Mouse (Mus musculus) embryonic facial prominence, embryonic 15.5 days (tissue): ENCODE data around the gene Rnf8. TPM values are rescaled to one million over a fixed set of nuclear protein-coding genes. Genes with fewer than 3 reads are reported as not detected.

Source experiments
- ATAC-seq: fragments of 200-750 bp; cut with Nextera tagmentation; 2 replicates; pipeline ENCODE4 v1.8.0; 2017; ENCODE audit warnings: low read depth, moderate TSS enrichment; ENCODE audit not compliant: insufficient number of reproducible peaks, low FRiP score, low TSS enrichment
- H3K27ac ChIP-seq: fragments of 300-500 bp; sonication (generic); replicated peaks from 2 replicates; pipeline ENCODE4 v1.5.1; 2015; ENCODE audit warnings: mild to moderate bottlenecking, inconsistent platforms
- H3K27me3 ChIP-seq: fragments of 300-500 bp; sonication (generic); 2 replicates; pipeline ENCODE4 v1.6.1; 2015; ENCODE audit warnings: inconsistent platforms
- H3K36me3 ChIP-seq: fragments of 300-500 bp; sonication (generic); 2 replicates; pipeline ENCODE4 v1.6.1; 2015; ENCODE audit warnings: mild to moderate bottlenecking, inconsistent platforms
- H3K4me1 ChIP-seq: fragments of 300-500 bp; sonication (generic); 2 replicates; pipeline ENCODE4 v1.6.1; 2015; ENCODE audit warnings: inconsistent platforms
- H3K4me2 ChIP-seq: fragments of 300-500 bp; sonication (generic); replicated peaks from 2 replicates; pipeline ENCODE4 v1.6.1; 2015; ENCODE audit warnings: mild to moderate bottlenecking, inconsistent platforms
- H3K4me3 ChIP-seq: fragments of 300-500 bp; sonication (generic); replicated peaks from 2 replicates; pipeline ENCODE4 v1.5.1; 2015; ENCODE audit warnings: mild to moderate bottlenecking, inconsistent platforms
- H3K9ac ChIP-seq: fragments of 300-500 bp; sonication (generic); 2 replicates; pipeline ENCODE4 v1.6.1; 2015; ENCODE audit warnings: inconsistent platforms
- H3K9me3 ChIP-seq: fragments of 300-500 bp; sonication (generic); replicated peaks from 2 replicates; pipeline ENCODE4 v1.6.1; 2016; ENCODE audit warnings: inconsistent platforms
- WGBS: fragments of 180-500 bp; shearing (Covaris S2); methylation state at CpG from one replicate; pipeline ENCODE4 v1.1.7; 2015; 5-methylcytosine and 5-hydroxymethylcytosine counted together
- polyA plus RNA-seq: library from polyadenylated mRNA; unstranded; fragments of >200 nt; fragmentation: Nextera tagmentation; extraction: Ambion mirVana; gene quantifications from 2 replicates; pipeline ENCODE4 v1.2.1, GENCODE M21; 2015

Rnf8 gene
- polyA plus RNA-seq, 1 experiment from 2014 or later = 84.7 TPM

DNA sequence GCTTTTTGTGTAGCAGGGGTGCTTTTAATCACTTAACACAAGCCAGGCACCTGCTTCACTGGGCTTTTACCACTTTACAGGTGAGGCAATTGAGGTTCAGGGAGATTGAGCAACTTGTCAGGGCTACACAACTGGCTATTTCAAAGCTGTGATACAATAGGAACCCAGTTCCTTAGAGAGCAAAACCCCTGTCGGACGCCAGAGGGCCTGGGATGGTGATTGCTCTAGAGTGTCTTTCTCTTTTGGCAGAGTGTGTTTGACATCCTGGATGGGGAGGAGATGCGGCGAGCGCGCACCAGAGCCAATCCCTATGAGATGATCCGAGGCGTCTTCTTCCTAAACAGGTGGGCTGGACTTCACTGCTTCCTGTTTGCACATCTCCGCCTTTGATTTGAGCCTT, 67.1 kb downstream of the Rnf8 start:
- no peak for ATAC-seq
- no peak overlapping the region for H3K27ac ChIP-seq
- H3K4me2 ChIP-seq = no peak overlapping the region
- WGBS = 94% methylated on average over 9 of the region's 9 CpGs
- peaks cover 90% of the 10 kb centered on the region for H3K36me3 ChIP-seq
- H3K27me3 ChIP-seq = no peaks in the 10 kb centered on the region
- H3K4me3 ChIP-seq = no peak overlapping the region
- no peaks in the 10 kb centered on the region for H3K4me1 ChIP-seq
- H3K9me3 ChIP-seq = no peaks in the 10 kb centered on the region
- no peak overlapping the region for H3K9ac ChIP-seq

DNA sequence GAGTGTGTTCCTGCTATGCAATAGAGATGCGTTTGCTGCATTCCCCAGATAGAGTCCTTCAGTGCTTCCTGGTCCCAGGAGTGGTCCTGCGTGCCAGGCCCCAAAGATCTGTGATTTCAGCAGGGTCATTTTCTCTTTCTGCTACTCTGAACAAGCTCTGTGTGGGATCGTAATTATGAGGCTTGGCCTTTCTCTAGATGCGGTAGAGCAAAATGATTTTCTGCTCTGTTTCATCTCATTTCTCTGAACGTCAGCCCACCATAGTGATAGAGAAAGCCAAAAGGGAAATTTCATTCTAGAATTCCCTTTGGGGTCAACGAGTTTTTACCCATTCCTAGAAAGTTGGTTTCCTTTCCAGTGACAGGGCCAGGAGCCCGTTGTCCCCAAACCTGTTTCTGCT, 67.7 kb downstream of the Rnf8 start:
- H3K27me3 ChIP-seq = no peaks in the 10 kb centered on the region
- H3K4me2 ChIP-seq = no peak overlapping the region
- H3K9ac ChIP-seq = no peak overlapping the region
- H3K4me3 ChIP-seq = no peak overlapping the region
- H3K4me1 ChIP-seq = no peaks in the 10 kb centered on the region
- 78% methylated on average over 7 of the region's 7 CpGs for WGBS
- H3K36me3 ChIP-seq = peaks cover 88% of the 10 kb centered on the region
- no peak for ATAC-seq
- H3K27ac ChIP-seq = no peak overlapping the region
- H3K9me3 ChIP-seq = no peaks in the 10 kb centered on the region

DNA sequence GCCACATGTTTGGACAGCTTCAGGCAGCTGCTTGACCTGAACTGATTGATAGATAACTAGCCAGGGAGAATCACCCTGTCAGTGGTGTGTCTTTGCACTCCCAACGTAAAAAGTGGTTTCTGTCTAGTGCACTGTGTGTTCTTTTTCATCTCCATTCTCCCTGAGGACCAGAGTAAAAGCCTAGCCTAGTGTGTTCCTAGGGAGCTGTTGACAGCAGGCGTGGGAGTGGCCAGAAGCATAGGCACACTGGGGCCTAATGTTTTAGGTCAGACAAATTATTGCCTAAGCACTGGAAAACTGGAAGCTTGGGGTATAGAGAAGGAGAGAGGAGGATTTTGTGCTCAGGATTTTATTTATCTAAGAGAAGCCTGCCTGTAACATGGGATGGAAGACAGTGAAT, 68.5 kb downstream of the Rnf8 start:
- WGBS = 66% methylated on average over 2 of the region's 2 CpGs
- Histone ChIP-seq H3K4me3 (no peak overlapping the region), H3K36me3 (peaks cover 88% of the 10 kb centered on the region), H3K27me3 (no peaks in the 10 kb centered on the region), H3K4me2 (no peak overlapping the region), H3K4me1 (no peaks in the 10 kb centered on the region), H3K27ac (no peak overlapping the region), H3K9ac (no peak overlapping the region), H3K9me3 (no peaks in the 10 kb centered on the region)
- ATAC-seq = no peak

DNA sequence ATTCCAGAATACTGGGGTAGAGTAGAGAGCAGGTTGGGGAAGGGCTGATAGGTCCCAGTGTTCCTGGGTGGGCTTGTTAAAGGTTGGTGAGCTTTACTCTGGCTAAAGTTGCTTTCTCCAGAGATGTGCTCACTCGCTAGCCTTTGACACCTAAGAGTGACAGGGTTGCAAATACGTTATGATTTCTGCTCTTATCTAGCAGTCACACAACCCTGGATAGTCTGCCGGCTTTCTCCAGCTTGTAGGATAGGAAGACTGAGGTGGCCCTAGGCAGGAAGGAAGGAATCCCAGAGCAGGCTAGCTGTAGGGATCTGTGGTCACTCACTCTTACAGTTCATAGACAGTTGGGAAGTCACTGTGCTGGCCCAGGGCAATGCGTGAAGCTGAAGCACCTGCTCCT, 69.7 kb downstream of the Rnf8 start:
- Histone ChIP-seq H3K9me3 (no peaks in the 10 kb centered on the region), H3K9ac (no peak overlapping the region), H3K4me3 (no peak overlapping the region), H3K27me3 (no peaks in the 10 kb centered on the region), H3K4me2 (no peak overlapping the region), H3K4me1 (no peaks in the 10 kb centered on the region), H3K27ac (no peak overlapping the region), H3K36me3 (peaks cover 82% of the 10 kb centered on the region)
- 96% methylated on average over 4 of the region's 4 CpGs for WGBS
- no peak for ATAC-seq

DNA sequence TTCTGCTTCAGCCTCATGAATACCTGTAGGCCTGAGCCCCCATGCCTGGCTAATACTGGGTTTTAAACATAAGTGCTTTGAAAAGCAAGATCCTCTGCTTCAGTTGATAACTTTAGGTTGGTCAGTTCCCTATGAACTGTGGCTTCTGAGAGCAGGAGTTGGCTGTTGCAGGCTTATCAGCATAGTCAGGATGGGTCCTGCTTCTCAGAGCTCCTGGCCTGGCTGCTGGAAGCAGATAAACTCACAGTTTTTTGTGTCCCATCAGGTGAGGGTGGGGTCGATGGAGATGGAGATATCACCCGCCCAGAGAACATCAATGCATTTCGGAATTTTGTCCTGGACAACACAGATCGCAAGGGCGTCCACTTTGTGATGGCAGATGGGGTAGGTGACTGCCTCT, 72.2 kb downstream of the Rnf8 start:
- Histone ChIP-seq H3K36me3 (peaks cover 87% of the 10 kb centered on the region), H3K4me3 (no peak overlapping the region), H3K9ac (no peak overlapping the region), H3K9me3 (no peaks in the 10 kb centered on the region), H3K4me2 (no peak overlapping the region), H3K27ac (no peak overlapping the region), H3K4me1 (no peaks in the 10 kb centered on the region), H3K27me3 (no peaks in the 10 kb centered on the region)
- 91% methylated on average over 5 of the region's 5 CpGs for WGBS
- no peak for ATAC-seq

DNA sequence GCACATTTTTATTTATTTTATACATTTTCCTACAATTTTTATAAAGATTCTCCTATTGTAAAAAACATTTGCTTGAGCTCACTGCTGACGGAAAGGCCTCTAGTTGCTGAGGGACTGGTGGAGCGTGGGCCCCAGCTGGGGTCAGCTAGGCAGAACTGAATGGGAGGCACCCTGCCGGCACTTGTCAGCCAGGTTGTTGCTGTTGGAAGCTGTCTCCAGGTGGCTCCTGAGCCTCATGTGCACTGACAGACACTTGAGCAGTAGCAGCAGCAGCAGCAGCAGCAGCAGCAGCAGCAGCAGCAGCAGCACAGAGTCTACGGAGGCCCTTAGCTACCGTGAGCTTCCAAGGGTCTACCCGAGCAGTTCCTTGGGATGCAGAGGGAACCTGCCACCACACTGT, 72.8 kb downstream of the Rnf8 start:
- no peak for ATAC-seq
- Histone ChIP-seq H3K27ac (no peak overlapping the region), H3K4me2 (no peak overlapping the region), H3K4me1 (no peaks in the 10 kb centered on the region), H3K9me3 (no peaks in the 10 kb centered on the region), H3K36me3 (peaks cover 83% of the 10 kb centered on the region), H3K27me3 (no peaks in the 10 kb centered on the region), H3K9ac (no peak overlapping the region), H3K4me3 (no peak overlapping the region)
- 82% methylated on average over 6 of the region's 6 CpGs for WGBS

DNA sequence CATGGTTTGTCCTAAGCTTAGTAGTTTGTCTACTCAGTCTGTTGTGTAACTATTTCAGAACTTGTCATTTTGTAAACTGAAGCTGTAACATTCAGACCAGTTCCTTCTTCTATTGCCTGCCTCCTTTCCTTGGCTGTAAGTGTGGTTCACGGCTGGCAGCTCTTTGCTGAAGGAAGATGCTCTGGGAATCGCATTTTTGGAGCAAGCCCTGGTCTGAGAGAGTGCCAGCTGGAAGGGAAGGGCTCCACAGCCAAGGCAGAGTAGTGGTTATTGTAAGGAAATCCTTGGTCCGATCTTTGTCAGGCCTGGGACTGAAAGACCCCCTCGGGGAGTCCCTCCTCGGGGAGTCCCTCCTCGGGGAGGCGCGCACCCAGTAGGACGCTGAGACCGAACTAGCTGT, 74.0 kb downstream of the Rnf8 start:
- Histone ChIP-seq H3K9me3 (no peaks in the 10 kb centered on the region), H3K36me3 (peaks cover 77% of the 10 kb centered on the region), H3K27ac (no peak overlapping the region), H3K9ac (no peak overlapping the region), H3K4me3 (no peak overlapping the region), H3K27me3 (no peaks in the 10 kb centered on the region), H3K4me1 (no peaks in the 10 kb centered on the region), H3K4me2 (no peak overlapping the region)
- 92% methylated on average over 10 of the region's 10 CpGs for WGBS
- no peak for ATAC-seq

DNA sequence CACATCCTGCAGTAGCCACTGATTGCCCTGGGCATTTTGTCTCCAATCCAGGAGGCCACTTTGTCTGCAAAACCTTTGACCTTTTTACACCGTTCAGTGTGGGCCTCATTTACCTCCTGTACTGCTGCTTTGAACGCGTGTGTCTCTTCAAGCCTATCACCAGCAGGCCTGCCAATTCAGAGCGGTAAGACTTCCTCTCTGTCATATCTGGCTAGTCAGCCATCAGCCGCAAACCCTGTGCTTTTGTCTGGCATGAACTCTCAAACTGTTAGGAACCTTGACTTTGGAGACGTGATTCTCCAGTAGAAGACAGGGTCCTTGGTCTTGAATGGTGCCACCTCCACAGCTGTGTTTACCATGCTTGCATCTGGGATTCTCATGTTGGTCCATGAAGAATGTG, 75.7 kb downstream of the Rnf8 start:
- Histone ChIP-seq H3K4me3 (no peak overlapping the region), H3K36me3 (peaks cover 78% of the 10 kb centered on the region), H3K27me3 (no peaks in the 10 kb centered on the region), H3K4me1 (no peaks in the 10 kb centered on the region), H3K9me3 (no peaks in the 10 kb centered on the region), H3K27ac (no peak overlapping the region), H3K9ac (no peak overlapping the region), H3K4me2 (no peak overlapping the region)
- no peak for ATAC-seq
- WGBS = 78% methylated on average over 6 of the region's 6 CpGs

DNA sequence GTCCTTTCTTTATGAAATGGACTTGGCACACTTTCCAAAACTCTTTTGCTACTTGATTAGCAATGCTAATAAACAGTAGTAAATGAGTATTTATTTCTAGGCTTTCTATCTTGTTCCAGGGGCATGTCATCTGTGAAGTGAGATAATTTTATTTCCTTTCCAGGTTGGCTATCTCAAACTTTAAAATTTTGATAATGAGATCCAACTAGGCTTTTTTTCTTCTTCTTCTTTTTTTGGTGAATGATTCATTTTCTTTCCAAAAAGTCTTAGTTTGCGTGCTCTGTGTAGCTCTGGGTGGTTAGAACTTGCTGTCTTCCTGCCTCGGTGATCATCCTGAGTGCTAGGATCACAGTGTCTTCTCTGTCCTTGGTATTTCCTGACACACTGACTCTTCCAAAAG, 78.2 kb downstream of the Rnf8 start:
- H3K4me1 ChIP-seq = no peaks in the 10 kb centered on the region
- H3K9me3 ChIP-seq = no peaks in the 10 kb centered on the region
- WGBS = 93% methylated on average over 2 of the region's 2 CpGs
- H3K4me2 ChIP-seq = no peak overlapping the region
- H3K27me3 ChIP-seq = no peaks in the 10 kb centered on the region
- H3K36me3 ChIP-seq = peaks cover 73% of the 10 kb centered on the region
- H3K27ac ChIP-seq = no peak overlapping the region
- H3K4me3 ChIP-seq = no peak overlapping the region
- ATAC-seq = no peak
- no peak overlapping the region for H3K9ac ChIP-seq

DNA sequence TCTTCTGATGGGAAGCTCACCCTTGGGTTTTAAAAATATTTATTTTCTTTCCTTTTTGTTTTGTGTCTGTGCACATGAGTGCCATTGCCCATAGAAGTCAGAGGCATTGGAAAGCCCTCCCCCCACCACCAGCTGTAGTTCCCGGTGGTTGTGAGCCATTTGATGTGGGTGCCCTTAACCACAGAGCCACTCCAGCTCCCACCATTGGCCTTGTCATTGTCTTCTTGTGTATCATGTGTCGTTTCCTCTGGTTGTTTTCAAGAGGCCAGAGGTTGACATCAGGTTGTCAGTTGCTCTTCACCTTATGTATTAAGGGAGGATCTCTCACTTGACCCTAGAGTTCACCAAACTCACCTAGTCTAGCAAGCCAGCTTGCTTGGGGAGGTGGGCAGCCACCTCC, 79.0 kb downstream of the Rnf8 start:
- WGBS = 60% methylated on average over 2 of the region's 2 CpGs
- Histone ChIP-seq H3K9ac (no peak overlapping the region), H3K27me3 (no peaks in the 10 kb centered on the region), H3K4me2 (no peak overlapping the region), H3K36me3 (peaks cover 78% of the 10 kb centered on the region), H3K9me3 (no peaks in the 10 kb centered on the region), H3K4me3 (no peak overlapping the region), H3K27ac (no peak overlapping the region), H3K4me1 (no peaks in the 10 kb centered on the region)
- no peak for ATAC-seq

DNA sequence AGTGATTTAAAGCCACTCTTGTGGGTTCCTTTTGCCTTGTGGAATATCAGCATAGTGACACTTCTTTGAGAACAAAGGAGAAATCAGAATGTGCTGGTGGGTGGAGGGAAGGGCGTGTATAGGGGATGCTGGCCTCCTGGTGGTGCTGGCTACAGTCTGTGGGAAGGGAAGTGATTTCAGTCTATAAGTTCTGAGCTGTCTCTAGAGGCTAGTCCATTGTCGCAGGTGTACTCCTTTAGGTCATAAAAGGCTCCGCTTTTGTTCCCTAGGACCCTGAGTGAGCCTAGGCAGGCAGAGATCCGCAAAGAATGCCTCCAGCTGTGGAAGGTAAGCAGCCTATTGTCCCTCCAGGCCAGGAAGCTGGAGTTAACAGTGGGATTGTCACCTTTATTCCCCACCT, 79.9 kb downstream of the Rnf8 start:
- Histone ChIP-seq H3K36me3 (peaks cover 83% of the 10 kb centered on the region), H3K27me3 (no peaks in the 10 kb centered on the region), H3K4me2 (no peak overlapping the region), H3K4me3 (no peak overlapping the region), H3K27ac (no peak overlapping the region), H3K9ac (no peak overlapping the region), H3K9me3 (no peaks in the 10 kb centered on the region), H3K4me1 (no peaks in the 10 kb centered on the region)
- 84% methylated on average over 4 of the region's 4 CpGs for WGBS
- no peak for ATAC-seq
